Mouse (Mus musculus) yolk sac, embryonic 10.5 days (tissue): ENCODE results near the gene Plekhm2.

Experiments
- DNase-seq: peaks from one replicate; pipeline ENCODE4 v3.0.0-alpha.2; 2017; ENCODE audit warnings: low spot score

The Plekhm2 gene

DNA sequence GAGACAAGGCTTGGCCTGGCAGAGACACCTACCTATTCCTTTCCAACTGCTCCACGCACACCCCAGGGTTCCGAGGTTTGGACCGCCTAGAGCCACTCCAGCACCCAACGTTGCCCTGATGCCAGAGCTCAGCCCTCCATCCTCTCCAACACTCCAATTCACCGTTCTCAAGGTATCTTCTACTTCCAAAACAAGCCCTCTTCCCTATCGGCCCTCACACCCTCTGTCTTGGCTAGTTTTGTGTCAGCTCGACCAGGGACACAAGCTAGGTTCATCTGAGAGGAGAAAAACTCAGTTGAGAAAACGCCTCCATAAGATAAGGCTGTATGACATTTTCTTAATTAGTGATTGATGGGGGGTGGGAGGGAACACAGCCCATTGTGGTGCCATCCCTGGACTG lies at the start of gene Plekhm2:
Plekhm2 (minus strand) TSS at position 101 of the 400 bp plus-strand sequence.
- no peak for DNase-seq

DNA sequence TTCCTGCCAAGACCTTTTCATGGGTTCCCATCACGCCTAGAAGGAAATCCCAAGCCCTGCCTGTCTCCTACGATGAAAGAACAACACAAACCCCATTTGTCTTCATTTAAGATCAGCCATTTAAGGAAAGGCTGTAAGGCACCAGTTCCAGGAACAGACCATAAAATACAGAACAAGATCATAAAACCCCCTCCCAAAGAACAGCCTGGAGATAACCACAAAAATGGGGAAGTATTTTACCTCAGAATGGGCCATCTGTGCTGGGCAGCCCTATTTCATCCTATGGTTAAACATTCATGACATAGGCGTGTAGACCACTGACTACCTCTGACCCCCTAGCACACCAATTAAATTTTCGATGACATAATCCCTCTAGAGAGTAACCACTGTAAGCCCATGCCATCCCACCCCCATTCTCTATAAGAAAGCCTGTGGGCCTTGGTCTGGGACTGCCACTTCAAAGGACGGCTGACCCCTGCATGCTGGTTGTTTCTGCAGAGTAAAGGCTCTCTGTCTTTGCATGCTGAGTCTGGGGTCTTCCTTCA lies 49.0 kb upstream of the Plekhm2 start:
- DNase-seq: no peak

GRCm38 (mm10) chr4:141711250-141711649 lies 46.6 kb upstream of the Plekhm2 start:
- no peak for DNase-seq

DNA sequence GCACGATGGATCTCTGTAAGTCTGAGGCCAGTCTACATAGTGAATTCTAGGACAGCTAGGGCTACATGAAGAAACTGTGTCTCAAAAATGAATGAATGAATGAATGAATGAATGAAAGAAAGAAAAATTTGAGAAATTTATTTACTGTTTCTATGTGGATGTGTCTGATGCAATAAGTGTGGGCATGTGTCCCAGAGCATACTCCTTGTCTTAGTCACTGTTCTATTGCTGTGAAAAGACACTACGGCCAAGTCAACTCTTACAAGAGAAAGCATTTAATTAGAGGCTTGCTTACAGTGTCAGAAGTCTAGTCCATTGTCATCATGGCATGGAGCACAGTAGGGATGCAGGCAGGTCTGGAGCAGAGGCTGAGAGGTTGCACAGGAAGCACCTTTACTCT lies 44.3 kb upstream of the Plekhm2 start:
- DNase-seq: no peak

DNA sequence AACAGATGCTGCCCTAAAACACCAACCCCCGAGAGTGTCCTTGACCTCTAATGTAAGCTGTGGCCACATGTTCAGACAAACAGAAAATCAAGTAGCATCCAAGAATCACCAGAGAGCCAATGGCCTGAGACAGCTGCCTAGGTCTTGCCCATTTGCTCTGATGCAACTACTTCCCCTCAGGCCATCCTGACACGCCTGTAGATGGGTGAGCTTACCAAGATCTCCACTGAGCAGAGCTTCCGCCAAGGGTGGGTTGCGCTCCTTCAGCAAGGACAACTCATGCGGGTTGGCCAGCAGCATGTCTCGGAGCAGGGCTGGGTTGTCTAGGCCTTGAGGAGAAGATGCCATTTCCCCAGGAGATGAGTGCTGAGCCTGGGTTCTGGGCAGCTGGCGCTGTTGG lies 43.3 kb upstream of the Plekhm2 start:
- no peak for DNase-seq

DNA sequence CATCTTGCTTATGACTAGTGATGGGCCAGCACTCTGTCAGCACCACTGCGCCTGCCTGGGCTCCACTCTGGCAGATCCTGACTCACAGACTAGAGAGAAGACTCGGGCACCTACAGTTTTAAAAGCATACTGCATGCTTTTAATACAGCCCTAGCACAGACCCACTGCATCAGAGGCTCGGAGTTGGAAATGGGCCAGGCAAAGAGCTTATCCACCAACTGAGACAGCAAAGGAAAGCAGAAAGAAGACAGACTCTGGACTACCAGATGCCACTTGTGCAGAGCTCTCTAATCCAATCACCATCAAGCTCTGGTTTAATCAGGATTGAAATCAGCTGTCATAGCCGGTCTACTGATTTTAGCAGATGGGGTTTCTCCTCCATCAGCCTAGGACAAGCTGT lies 40.6 kb upstream of the Plekhm2 start:
- no peak for DNase-seq

GRCm38 (mm10) chr4:141704625-141705024 lies 39.9 kb upstream of the Plekhm2 start:
- no peak for DNase-seq

- no peak for DNase-seq
Observed at GRCm38 (mm10) chr4:141694719-141695118, 30.0 kb upstream of the Plekhm2 start.

- no peak for DNase-seq
Observed at GRCm38 (mm10) chr4:141688505-141688904, 23.8 kb upstream of the Plekhm2 start.

GRCm38 (mm10) chr4:141686525-141686924 lies 21.8 kb upstream of the Plekhm2 start:
- no peak for DNase-seq

DNA sequence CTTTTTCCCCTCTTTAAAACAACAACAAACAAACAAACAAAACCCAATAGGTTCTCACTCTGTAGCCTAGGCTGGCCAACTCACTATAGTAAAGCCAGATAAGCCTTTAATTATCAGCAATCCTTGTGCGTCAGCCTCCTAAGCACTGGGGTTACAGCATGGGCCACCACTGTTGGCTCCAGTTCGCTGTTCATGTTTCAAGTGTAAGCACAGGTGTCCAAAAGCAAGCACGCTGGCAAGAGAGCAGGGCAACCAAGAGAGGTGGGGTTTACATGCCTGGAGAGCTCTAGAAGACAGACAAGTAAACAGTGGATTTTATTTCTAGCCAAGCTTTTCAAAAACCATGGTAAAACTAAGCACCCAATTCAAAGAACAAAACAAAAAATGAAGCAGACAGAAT lies 21.4 kb upstream of the Plekhm2 start:
- no peak for DNase-seq

DNA sequence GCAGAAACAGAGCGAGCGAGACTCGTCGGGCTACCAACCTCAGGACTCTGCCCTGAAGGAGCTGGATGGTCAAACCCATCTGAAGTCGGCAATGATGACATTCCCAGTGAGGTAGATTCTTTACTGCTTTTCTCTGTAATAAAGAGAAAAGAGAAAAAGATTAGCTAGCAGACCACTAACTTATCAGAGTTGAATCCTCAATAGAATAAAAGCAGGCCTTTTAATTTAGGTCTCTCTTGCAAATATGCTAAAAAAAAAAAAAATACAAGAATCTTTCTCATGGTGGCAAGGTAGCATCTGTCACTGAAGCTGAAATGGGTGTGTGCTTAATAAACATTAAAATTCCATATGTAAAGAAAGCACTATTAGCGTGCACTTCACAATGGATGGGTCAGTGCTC lies 20.8 kb upstream of the Plekhm2 start, which contains the start of gene Rsc1a1:
Rsc1a1 (minus strand) TSS at position 101 of the 400 bp plus-strand sequence.
- DNase-seq: no peak

- DNase-seq: no peak
Observed at GRCm38 (mm10) chr4:141682706-141683230, 18.1 kb upstream of the Plekhm2 start.

DNA sequence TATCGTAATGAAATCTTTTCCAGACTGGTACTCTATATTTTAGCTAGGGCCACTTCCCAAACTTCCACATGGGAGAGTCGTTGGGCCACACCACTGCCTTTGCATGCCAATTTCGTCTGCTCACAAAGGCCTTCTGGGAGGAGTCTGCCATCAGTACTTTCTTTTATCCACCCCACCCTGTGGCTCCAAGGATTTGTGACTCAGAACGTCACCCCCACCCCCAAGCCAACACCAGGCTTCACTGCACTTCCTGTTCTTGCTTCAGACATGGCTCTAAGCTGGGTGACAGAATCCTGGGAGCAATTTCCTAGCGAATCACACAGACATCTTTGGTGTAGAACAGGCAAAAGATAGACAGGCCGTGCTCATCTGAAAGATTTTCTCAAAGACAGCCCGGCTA lies 17.1 kb upstream of the Plekhm2 start:
- DNase-seq: no peak

DNA sequence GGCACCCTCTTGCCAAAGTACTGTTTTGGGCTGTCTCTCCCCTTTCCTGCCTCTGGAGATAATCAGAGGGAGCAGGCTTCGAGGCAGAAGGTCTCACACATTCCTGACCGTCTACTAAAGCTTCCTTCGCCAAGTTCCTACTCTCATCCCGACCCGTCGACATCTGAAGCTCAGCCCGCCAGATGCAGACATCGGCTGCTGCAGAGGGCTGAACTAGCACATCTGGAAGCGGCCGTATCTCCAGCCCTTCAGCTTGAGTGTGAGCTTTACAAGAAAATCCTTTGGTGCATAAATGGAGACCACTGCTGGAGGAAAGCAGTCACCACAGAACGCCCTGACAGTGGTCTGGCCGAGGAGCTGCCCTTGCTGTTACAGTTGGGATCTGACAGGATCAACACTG lies 16.2 kb upstream of the Plekhm2 start:
- no peak for DNase-seq

DNA sequence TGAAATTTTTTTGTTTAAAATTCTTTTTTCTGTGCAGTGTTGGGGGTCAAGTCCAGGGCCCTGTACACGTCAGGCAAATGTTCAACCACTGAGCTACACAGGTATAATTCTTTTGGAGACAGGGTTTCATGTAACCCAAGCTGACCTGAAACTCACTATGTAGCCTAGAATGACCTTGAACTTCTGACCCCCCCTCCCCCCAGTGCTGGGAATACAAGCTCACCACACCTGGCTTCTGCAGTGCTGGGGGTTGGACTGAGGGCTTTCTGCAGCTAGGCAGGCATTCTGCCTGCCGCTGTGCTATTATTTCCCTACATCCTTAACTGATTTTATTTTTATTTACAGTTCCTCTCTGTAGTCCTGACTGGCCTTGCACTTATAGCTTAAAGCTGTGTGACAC lies 14.3 kb upstream of the Plekhm2 start:
- DNase-seq: no peak

- no peak for DNase-seq
Observed at GRCm38 (mm10) chr4:141676462-141676979, 11.8 kb upstream of the Plekhm2 start.

- peak; percentile 4 for DNase-seq
Observed at GRCm38 (mm10) chr4:141672325-141672724, 7.6 kb upstream of the Plekhm2 start.

DNA sequence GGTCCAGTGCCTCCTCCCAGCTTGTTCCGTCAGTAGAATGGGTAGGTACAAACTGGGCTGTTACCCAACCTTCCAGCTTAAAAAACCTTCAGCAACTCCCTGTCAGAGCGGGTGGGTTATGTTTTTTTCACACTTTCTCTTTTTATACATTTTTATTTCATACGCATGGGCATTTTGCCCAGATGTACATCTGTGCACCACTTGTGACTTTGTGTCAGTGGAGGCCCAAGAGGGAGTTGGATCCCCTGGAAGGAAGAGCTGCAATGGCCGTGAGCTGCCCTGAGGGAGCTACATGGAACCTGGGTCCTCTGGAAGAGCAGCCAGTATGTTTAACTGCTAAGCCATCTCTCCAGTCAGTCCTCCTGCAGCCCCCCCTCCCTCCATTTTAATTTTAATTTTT lies 6.7 kb upstream of the Plekhm2 start:
- DNase-seq: no peak

DNA sequence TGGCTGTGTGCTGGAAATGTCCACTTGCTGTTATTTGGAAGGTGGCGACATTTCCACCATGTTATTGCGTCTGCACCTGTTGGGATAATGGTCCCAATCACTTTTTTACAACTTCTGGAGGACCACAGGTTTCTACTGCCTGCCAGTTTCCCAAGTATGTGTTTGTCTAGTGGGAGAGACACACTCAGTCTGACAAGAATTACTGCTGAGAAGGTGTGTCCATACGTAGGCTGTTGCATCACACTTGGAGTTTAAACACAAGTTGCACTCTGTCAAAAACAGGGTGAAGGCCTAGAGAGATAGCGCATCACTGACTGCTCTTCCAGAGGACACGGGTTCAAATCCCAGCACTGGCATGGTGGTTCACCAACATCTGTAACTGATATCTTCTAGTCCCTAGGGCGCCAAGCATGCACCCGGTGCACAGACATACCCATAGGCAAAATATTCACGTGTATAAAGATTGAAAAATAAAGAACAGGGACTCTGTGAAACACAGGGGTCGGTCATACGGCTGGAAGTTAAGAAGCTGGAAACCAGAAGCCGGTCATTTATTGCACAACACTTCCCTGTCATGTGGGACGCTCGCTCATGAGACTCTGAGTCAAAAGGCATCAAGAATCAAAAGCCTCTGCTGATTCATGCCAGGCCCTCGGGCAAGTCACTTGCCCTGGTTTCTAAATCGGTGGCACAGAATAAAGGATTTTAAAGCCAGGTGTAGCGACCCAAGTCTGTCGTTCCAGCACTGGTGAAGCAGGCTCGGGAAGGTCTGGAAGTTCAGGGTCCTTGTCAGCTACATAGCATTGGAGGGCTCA lies 5.4 kb upstream of the Plekhm2 start:
- DNase-seq: no peak

GRCm38 (mm10) chr4:141664011-141664745 lies 521 bp downstream of the Plekhm2 start:
- peak; percentile 61 for DNase-seq

DNA sequence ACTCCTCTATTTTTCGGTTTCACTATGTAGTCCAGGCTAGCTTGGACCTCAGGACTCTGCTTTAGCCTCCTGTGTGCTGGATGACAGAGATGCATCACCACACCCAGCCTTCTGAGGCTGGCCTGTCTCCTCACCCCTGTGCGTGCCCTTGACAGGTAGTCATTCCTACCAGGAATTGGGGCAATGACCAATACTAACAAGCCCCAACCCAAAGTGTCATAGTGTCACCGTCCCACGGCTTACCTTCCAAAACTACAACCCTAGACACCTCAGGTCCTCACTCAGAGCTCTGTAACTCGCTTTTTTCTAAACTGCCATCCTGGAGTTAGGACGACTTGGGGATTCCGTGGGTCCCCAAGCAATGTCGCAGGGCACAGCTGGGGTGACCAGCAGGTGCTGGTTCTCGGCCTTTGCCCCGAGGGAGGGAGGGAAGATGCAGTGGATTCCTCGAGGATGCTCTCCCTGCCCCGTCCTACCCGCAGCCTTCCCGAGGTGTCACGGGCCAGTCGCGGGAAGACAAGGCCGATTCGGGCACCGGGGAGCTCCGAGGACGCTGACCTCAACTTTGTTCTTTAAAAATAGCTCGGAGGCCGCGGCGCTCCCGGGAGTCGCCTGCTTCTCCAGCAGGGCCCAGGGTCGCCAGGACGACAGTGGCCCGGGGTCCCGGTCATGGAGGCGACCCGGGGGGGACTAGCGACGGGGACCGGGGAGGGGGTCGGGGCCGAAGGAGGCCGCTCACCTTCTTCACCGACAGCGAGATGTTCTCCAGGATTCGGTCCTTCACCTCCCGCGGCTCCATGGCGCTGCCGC lies 1.4 kb downstream of the Plekhm2 start:
- no peak for DNase-seq
